Mouse (Mus musculus): ENCODE measurements around the gene Folr2. TPM values are rescaled to one million over a fixed set of nuclear protein-coding genes. Genes with fewer than 3 reads are reported as not detected.

Gene Folr2
- polyA plus RNA-seq, 1 experiment = 1.4 TPM

GRCm38 (mm10) chr7:101837154-101837605 is 19.8 kb downstream of the Folr2 start:
- Histone ChIP-seq H3K27me3 (ENCODE audit: control insufficient read depth, insufficient read depth, low read length) (peaks cover 7% of the 10 kb centered on the region), H3K36me3 (ENCODE audit: control insufficient read depth, insufficient read depth, low read length) (no peaks in the 10 kb centered on the region), H3K4me1 (ENCODE audit: control insufficient read depth, insufficient read depth, insufficient read length) (no peaks in the 10 kb centered on the region), H3K4me3 (ENCODE audit: extremely low read depth, insufficient read depth, insufficient read length) (peak overlapping the region; percentile 74), H3K27ac (ENCODE audit: insufficient read depth, low read length) (peak overlapping the region; percentile 74)
- WGBS = 2% methylated on average over 20 of the region's 20 CpGs
- TF ChIP-seq CTCF (IDR thresholded peaks at IDR 0.05; ENCODE audit: extremely low read depth, insufficient read depth, insufficient read length, insufficient replicate concordance) = no peak
- TF ChIP-seq POLR2A (IDR thresholded peaks at IDR 0.05; ENCODE audit: low read depth, low read length) = no peak
- DNase-seq (ENCODE audit: low read depth in 1 of 2, low spot score in 2 of 2) = no peak

- DNase-seq (ENCODE audit: low read depth in 1 of 2, low spot score in 2 of 2) = peak in 1 of 2 experiments; percentile 59
- WGBS = under 1% methylated on average over 62 of the region's 63 CpGs
- Histone ChIP-seq H3K36me3 (ENCODE audit: control insufficient read depth, insufficient read depth, low read length) (no peaks in the 10 kb centered on the region), H3K27me3 (ENCODE audit: control insufficient read depth, insufficient read depth, low read length) (peaks cover 7% of the 10 kb centered on the region), H3K4me1 (ENCODE audit: control insufficient read depth, insufficient read depth, insufficient read length) (no peaks in the 10 kb centered on the region), H3K27ac (ENCODE audit: insufficient read depth, low read length) (peak overlapping the region; percentile 58; the same call in 1 of the 2 replicates), H3K4me3 (ENCODE audit: extremely low read depth, insufficient read depth, insufficient read length) (peak overlapping the region; percentile 74)
- peak; percentile 6; the same call in 1 of the 2 replicates for TF ChIP-seq POLR2A (IDR thresholded peaks at IDR 0.05; ENCODE audit: low read depth, low read length)
- TF ChIP-seq CTCF (IDR thresholded peaks at IDR 0.05; ENCODE audit: extremely low read depth, insufficient read depth, insufficient read length, insufficient replicate concordance) = no peak
Observed at GRCm38 (mm10) chr7:101836271-101837153, 20.5 kb downstream of the Folr2 start.

GRCm38 (mm10) chr7:101835457-101836109 is 21.4 kb downstream of the Folr2 start:
- TF ChIP-seq CTCF (IDR thresholded peaks at IDR 0.05; ENCODE audit: extremely low read depth, insufficient read depth, insufficient read length, insufficient replicate concordance) (no peak), POLR2A (IDR thresholded peaks at IDR 0.05; ENCODE audit: low read depth, low read length) (no peak)
- Histone ChIP-seq H3K36me3 (ENCODE audit: control insufficient read depth, insufficient read depth, low read length) (no peaks in the 10 kb centered on the region; the same call in 1 of the 2 replicates), H3K27me3 (ENCODE audit: control insufficient read depth, insufficient read depth, low read length) (peaks cover 7% of the 10 kb centered on the region), H3K4me1 (ENCODE audit: control insufficient read depth, insufficient read depth, insufficient read length) (no peaks in the 10 kb centered on the region), H3K27ac (ENCODE audit: insufficient read depth, low read length) (no peak overlapping the region), H3K4me3 (ENCODE audit: extremely low read depth, insufficient read depth, insufficient read length) (no peak overlapping the region)
- WGBS = 69% methylated on average over 5 of the region's 5 CpGs
- DNase-seq (ENCODE audit: low read depth in 1 of 2, low spot score in 2 of 2) = no peak

DNA sequence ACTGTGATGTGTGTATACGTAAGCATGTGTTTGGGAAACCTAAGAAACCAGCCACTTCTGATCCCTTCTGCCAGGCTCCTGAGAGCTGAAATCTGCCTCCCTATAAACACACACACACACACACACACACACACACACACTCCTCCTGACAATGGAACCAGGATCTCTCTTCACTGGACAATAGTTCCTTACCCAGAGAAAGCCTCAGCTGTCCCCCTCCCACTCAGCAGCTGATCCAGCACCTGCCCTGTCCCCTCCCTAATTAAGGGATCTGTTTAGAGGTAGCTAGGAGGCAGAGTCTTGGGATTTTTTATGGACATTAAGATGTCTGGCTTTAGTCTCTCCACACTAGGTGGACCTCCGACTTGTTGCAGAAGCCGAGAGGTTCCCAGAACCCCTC is 22.1 kb downstream of the Folr2 start:
- peaks cover 7% of the 10 kb centered on the region for H3K27me3 ChIP-seq (ENCODE audit: control insufficient read depth, insufficient read depth, low read length)
- WGBS = 91% methylated on average over 3 of the region's 3 CpGs
- no peaks in the 10 kb centered on the region; the same call in 1 of the 2 replicates for H3K36me3 ChIP-seq (ENCODE audit: control insufficient read depth, insufficient read depth, low read length)
- H3K4me3 ChIP-seq (ENCODE audit: extremely low read depth, insufficient read depth, insufficient read length) = no peak overlapping the region
- TF ChIP-seq POLR2A (IDR thresholded peaks at IDR 0.05; ENCODE audit: low read depth, low read length) (no peak), CTCF (IDR thresholded peaks at IDR 0.05; ENCODE audit: extremely low read depth, insufficient read depth, insufficient read length, insufficient replicate concordance) (no peak)
- H3K4me1 ChIP-seq (ENCODE audit: control insufficient read depth, insufficient read depth, insufficient read length) = no peaks in the 10 kb centered on the region
- no peak for DNase-seq (ENCODE audit: low read depth in 1 of 2, low spot score in 2 of 2)
- H3K27ac ChIP-seq (ENCODE audit: insufficient read depth, low read length) = no peak overlapping the region

- Histone ChIP-seq H3K27me3 (ENCODE audit: control insufficient read depth, insufficient read depth, low read length) (peaks cover 7% of the 10 kb centered on the region), H3K4me3 (ENCODE audit: extremely low read depth, insufficient read depth, insufficient read length) (no peak overlapping the region), H3K27ac (ENCODE audit: insufficient read depth, low read length) (no peak overlapping the region), H3K36me3 (ENCODE audit: control insufficient read depth, insufficient read depth, low read length) (no peaks in the 10 kb centered on the region; the same call in 1 of the 2 replicates), H3K4me1 (ENCODE audit: control insufficient read depth, insufficient read depth, insufficient read length) (no peaks in the 10 kb centered on the region)
- no peak for DNase-seq (ENCODE audit: low read depth in 1 of 2, low spot score in 2 of 2)
- WGBS = 87% methylated on average over 3 of the region's 3 CpGs
- TF ChIP-seq CTCF (IDR thresholded peaks at IDR 0.05; ENCODE audit: extremely low read depth, insufficient read depth, insufficient read length, insufficient replicate concordance) = no peak
- TF ChIP-seq POLR2A (IDR thresholded peaks at IDR 0.05; ENCODE audit: low read depth, low read length) = no peak
Observed at GRCm38 (mm10) chr7:101833916-101834584, 22.9 kb downstream of the Folr2 start.

- H3K4me1 ChIP-seq (ENCODE audit: control insufficient read depth, insufficient read depth, insufficient read length) = no peaks in the 10 kb centered on the region
- DNase-seq (ENCODE audit: low read depth in 1 of 2, low spot score in 2 of 2) = no peak
- H3K27ac ChIP-seq (ENCODE audit: insufficient read depth, low read length) = no peak overlapping the region
- TF ChIP-seq CTCF (IDR thresholded peaks at IDR 0.05; ENCODE audit: extremely low read depth, insufficient read depth, insufficient read length, insufficient replicate concordance) = no peak
- no peak for TF ChIP-seq POLR2A (IDR thresholded peaks at IDR 0.05; ENCODE audit: low read depth, low read length)
- no peak overlapping the region for H3K4me3 ChIP-seq (ENCODE audit: extremely low read depth, insufficient read depth, insufficient read length)
- WGBS = 92% methylated on average over 5 of the region's 5 CpGs
- no peaks in the 10 kb centered on the region; the same call in 1 of the 2 replicates for H3K36me3 ChIP-seq (ENCODE audit: control insufficient read depth, insufficient read depth, low read length)
- peaks cover 7% of the 10 kb centered on the region for H3K27me3 ChIP-seq (ENCODE audit: control insufficient read depth, insufficient read depth, low read length)
Observed at GRCm38 (mm10) chr7:101833352-101833751, 23.6 kb downstream of the Folr2 start.

Data from spleen, adult 2 months (tissue).